Mouse (Mus musculus) testis, adult 2 months (tissue): Measurements from ENCODE around the gene Gm45902. TPM values are rescaled to one million over a fixed set of nuclear protein-coding genes. Genes with fewer than 3 reads are reported as not detected.

ENCODE experiments used
- H3K27ac ChIP-seq: fragments of 200-500 bp; 2 replicates; pipeline ENCODE4 v1.5.1; 2012; ENCODE audit warnings: low read depth, low read length; ENCODE audit not compliant: control insufficient read depth, insufficient read depth
- H3K27me3 ChIP-seq: fragments of 200-500 bp; 2 replicates; pipeline ENCODE4 v1.6.1; 2012; ENCODE audit warnings: mild to moderate bottlenecking, low read length, moderate library complexity; ENCODE audit not compliant: control insufficient read depth, insufficient read depth
- H3K36me3 ChIP-seq: fragments of 200-500 bp; 2 replicates; pipeline ENCODE4 v1.6.1; 2012; ENCODE audit warnings: mild to moderate bottlenecking, low read length; ENCODE audit not compliant: control insufficient read depth, insufficient read depth
- H3K4me1 ChIP-seq: fragments of 200-500 bp; 2 replicates; pipeline ENCODE4 v1.6.1; 2012; ENCODE audit warnings: low read length; ENCODE audit not compliant: control insufficient read depth, insufficient read depth
- H3K4me3 ChIP-seq: fragments of 200-500 bp; 2 replicates; pipeline ENCODE4 v1.5.1; 2012; ENCODE audit warnings: low read depth, mild to moderate bottlenecking, low read length, moderate library complexity, mixed read lengths; ENCODE audit not compliant: control insufficient read depth
- CTCF ChIP-seq: fragments of 200-500 bp; IDR thresholded peaks from 2 replicates; pipeline ENCODE4 v1.5.1; 2012; ENCODE audit warnings: low read depth, mild to moderate bottlenecking, inconsistent platforms, low read length, moderate library complexity; ENCODE audit not compliant: control insufficient read depth, insufficient read depth, insufficient replicate concordance
- POLR2A ChIP-seq: fragments of 200-500 bp; IDR thresholded peaks from 2 replicates; pipeline ENCODE4 v1.6.1; 2012; ENCODE audit warnings: low read depth, mild to moderate bottlenecking, inconsistent platforms, low read length, moderate library complexity; ENCODE audit not compliant: control insufficient read depth
- polyA plus RNA-seq: library from polyadenylated mRNA; depleted of rRNA; stranded (reverse); fragments of >200 nt; gene quantifications from 2 replicates; pipeline ENCODE4 v1.2.3, GENCODE M21; 2012; rRNA removed

The Gm45902 gene
- polyA plus RNA-seq, result 0.40 and 0.48 TPM in 2 replicates

- H3K4me3 ChIP-seq, result peak within 1 kb of the TSS; percentile 95
- peaks cover 4% of the 10 kb centered on the region for H3K4me1 ChIP-seq
- H3K36me3 ChIP-seq, result no peaks in the 10 kb centered on the region
- peak within 1 kb of the TSS; percentile 61 for H3K27ac ChIP-seq
- no peak for TF ChIP-seq CTCF
- TF ChIP-seq POLR2A, result peak; percentile 56
- no peaks in the 10 kb centered on the region for H3K27me3 ChIP-seq
Observed at GRCm38 (mm10) chr2:3512552-3513454, at the start of gene Gm45902, which contains the start of the genes Hspa14 and Cdnf. Gm45902 (minus strand) TSS chr2:3512790. Hspa14 (minus strand) TSS chr2:3512814. Cdnf (plus strand) TSS chr2:3513030.

- Histone ChIP-seq H3K27me3 (no peaks in the 10 kb centered on the region), H3K27ac (no peak overlapping the region)
- peak; percentile 62; the same call in 1 of the 2 replicates for TF ChIP-seq CTCF
- TF ChIP-seq POLR2A, result no peak
Observed at GRCm38 (mm10) chr2:3546588-3546987, 34.0 kb upstream of the Gm45902 start.

GRCm38 (mm10) chr2:3546055-3546454 lies 33.5 kb upstream of the Gm45902 start:
- no peaks in the 10 kb centered on the region for H3K27me3 ChIP-seq
- H3K4me3 ChIP-seq, result no peak overlapping the region
- no peaks in the 10 kb centered on the region for H3K36me3 ChIP-seq
- TF ChIP-seq POLR2A (no peak), CTCF (no peak)
- no peak overlapping the region for H3K27ac ChIP-seq
- no peaks in the 10 kb centered on the region for H3K4me1 ChIP-seq

More at GRCm38 (mm10) chr2:3546588-3546987, 34.0 kb upstream of the Gm45902 start:
- no peaks in the 10 kb centered on the region for H3K36me3 ChIP-seq
- H3K4me1 ChIP-seq, result no peaks in the 10 kb centered on the region
- no peak overlapping the region for H3K4me3 ChIP-seq

- no peaks in the 10 kb centered on the region for H3K4me1 ChIP-seq
- H3K27ac ChIP-seq, result no peak overlapping the region
- H3K36me3 ChIP-seq, result no peaks in the 10 kb centered on the region
- no peaks in the 10 kb centered on the region for H3K27me3 ChIP-seq
- no peak overlapping the region for H3K4me3 ChIP-seq
- TF ChIP-seq CTCF, result no peak
- TF ChIP-seq POLR2A, result no peak
Observed at GRCm38 (mm10) chr2:3541307-3542079, 28.9 kb upstream of the Gm45902 start.

GRCm38 (mm10) chr2:3526288-3526687 lies 13.7 kb upstream of the Gm45902 start:
- Histone ChIP-seq H3K4me1 (no peaks in the 10 kb centered on the region), H3K36me3 (no peaks in the 10 kb centered on the region; the same call in 1 of the 2 replicates), H3K27me3 (no peaks in the 10 kb centered on the region), H3K27ac (no peak overlapping the region), H3K4me3 (no peak overlapping the region)
- no peak for TF ChIP-seq POLR2A
- no peak for TF ChIP-seq CTCF

GRCm38 (mm10) chr2:3522558-3522957 lies 10.0 kb upstream of the Gm45902 start:
- Histone ChIP-seq H3K27me3 (no peaks in the 10 kb centered on the region), H3K4me1 (no peaks in the 10 kb centered on the region), H3K36me3 (no peaks in the 10 kb centered on the region; the same call in 1 of the 2 replicates), H3K4me3 (no peak overlapping the region), H3K27ac (no peak overlapping the region)
- TF ChIP-seq POLR2A, result no peak
- no peak for TF ChIP-seq CTCF

GRCm38 (mm10) chr2:3512076-3512475 lies 514 bp downstream of the Gm45902 start:
- Histone ChIP-seq H3K4me1 (peaks cover 4% of the 10 kb centered on the region), H3K27ac (peak overlapping the region; percentile 61), H3K36me3 (no peaks in the 10 kb centered on the region), H3K4me3 (peak overlapping the region; percentile 95), H3K27me3 (no peaks in the 10 kb centered on the region)
- no peak for TF ChIP-seq CTCF
- no peak for TF ChIP-seq POLR2A
